Mouse (Mus musculus): Measurements from ENCODE around the gene Nup98. TPM values are rescaled to one million over a fixed set of nuclear protein-coding genes. Genes with fewer than 3 reads are reported as not detected.

The Nup98 gene
- total RNA-seq, 1 experiment from 2014 or later: 74.8 TPM

DNA sequence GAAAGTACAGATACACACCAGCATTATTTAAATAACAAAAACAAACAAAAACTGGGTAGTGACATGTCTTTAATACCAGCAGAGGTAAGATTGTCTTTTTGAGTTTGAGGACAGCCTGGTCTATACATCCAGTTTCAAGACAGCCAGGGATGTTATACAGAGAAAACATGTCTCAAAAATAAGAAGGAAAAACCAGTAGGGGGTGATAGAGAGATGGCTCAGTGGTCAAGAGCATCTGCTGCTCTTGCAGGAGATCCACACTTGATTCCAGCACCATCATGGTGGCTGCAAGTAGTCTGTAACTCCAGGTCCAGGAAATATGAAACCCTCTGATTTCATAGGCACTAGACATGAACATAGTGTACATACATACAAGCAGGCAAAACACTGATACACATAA lies 39.7 kb downstream of the Nup98 start:
- ATAC-seq (ENCODE audit: extremely low read depth, insufficient number of reproducible peaks, low FRiP score, poor library complexity, severe bottlenecking): no peak

DNA sequence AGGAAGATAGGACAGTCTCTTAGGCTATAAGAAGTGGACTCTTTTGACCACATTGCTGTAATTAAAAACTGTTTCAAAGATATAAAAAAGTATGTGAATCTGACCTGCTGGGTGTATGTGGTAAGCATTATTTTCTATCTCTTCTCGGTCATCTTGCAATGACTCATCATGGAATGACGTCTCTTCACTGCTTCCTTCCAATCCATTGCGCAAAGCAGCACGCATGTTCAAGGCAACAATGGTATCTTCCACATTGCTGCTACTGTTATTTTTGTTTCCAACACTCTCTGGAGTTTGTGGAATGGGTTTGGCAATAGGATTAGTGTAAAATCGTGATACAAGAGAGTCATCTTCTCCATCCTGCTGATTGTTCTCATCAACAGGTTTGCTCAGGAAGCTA lies 56.3 kb downstream of the Nup98 start:
- no peak for ATAC-seq (ENCODE audit: extremely low read depth, insufficient number of reproducible peaks, low FRiP score, poor library complexity, severe bottlenecking)

GRCm38 (mm10) chr7:102137898-102138297 lies 72.1 kb downstream of the Nup98 start:
- no peak for ATAC-seq (ENCODE audit: extremely low read depth, insufficient number of reproducible peaks, low FRiP score, poor library complexity, severe bottlenecking)

DNA sequence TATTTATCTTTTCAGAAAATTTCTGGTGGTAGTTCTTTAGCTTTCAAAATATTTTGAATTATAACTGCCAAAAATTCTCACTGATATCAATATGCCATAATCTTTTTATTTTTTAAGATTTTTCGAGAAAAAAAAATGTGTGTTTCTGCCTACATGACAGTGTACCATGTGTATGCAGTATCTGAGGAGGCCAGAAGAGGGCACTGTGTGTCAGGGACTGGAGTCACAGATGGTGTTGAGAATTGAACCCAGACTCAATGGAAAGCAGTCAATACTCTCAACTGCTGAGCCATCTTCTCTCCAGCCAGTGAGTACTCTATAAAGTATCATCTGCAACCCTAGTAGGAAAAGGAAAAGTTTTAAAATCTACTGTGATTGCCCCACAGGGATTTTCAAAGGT lies 72.5 kb downstream of the Nup98 start:
- peak; percentile 46; the same call in 1 of the 2 replicates for ATAC-seq (ENCODE audit: extremely low read depth, insufficient number of reproducible peaks, low FRiP score, poor library complexity, severe bottlenecking)

GRCm38 (mm10) chr7:102132395-102132794 lies 77.6 kb downstream of the Nup98 start:
- ATAC-seq (ENCODE audit: extremely low read depth, insufficient number of reproducible peaks, low FRiP score, poor library complexity, severe bottlenecking): no peak

DNA sequence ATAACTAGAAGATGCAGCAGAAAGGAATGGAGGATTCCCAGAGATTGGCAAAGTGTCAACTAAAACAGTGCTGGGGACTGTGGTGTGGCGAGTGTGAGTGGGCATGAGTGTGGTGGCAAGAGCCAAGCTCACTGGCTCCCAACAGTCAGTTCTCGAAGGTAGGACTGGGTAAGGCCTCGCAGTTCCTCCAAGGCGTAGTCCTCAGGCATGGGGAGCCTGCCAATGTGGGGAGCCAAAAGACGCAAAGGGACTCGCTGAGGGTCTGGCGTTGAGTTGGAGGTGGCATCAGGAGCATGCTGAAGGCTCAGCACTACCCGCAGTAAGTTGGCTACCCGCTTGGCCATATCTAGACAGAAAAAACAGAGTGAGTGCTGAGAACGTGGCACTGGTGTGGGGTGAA lies 89.7 kb downstream of the Nup98 start:
- no peak for ATAC-seq (ENCODE audit: extremely low read depth, insufficient number of reproducible peaks, low FRiP score, poor library complexity, severe bottlenecking)

- ATAC-seq (ENCODE audit: extremely low read depth, insufficient number of reproducible peaks, low FRiP score, poor library complexity, severe bottlenecking): no peak
These were observed 92.6 kb downstream of the Nup98 start for GRCm38 (mm10) chr7:102117382-102117781.

GRCm38 (mm10) chr7:102116579-102117331 lies 93.2 kb downstream of the Nup98 start, which contains the start of gene Chrna10:
TSS of gene Chrna10 (minus strand) at chr7:102116828.
- no peak for ATAC-seq (ENCODE audit: extremely low read depth, insufficient number of reproducible peaks, low FRiP score, poor library complexity, severe bottlenecking)

DNA sequence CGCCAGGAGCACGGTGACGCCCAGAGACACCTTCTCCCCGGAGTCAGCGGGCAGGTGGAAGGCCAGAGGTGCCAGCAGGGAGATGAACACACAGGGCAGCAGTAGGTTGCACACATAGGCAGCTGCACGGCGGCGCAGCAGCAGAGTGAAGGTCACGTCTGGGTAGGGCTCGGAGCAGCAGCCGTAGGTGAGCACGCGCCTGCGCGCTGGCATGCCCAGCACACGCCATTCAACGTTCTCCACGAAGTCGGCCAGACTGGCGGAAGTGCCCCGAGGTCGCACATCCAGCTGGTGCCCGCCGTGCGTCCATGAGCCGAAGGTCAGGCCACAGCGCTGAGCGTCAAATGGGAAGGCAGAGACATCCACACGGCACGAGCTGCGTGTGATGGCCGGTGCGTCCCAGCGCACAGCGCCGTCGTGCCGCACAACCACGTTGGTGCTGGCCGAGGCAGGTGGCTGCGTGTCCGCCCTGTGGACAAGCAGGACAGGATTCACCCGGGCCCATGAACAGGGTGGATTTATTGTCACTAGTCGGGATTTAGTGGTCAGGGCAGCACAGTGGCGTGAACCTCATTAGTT lies 96.7 kb downstream of the Nup98 start:
- ATAC-seq (ENCODE audit: extremely low read depth, insufficient number of reproducible peaks, low FRiP score, poor library complexity, severe bottlenecking): no peak

GRCm38 (mm10) chr7:102109746-102110145 lies 100.2 kb downstream of the Nup98 start:
- ATAC-seq (ENCODE audit: extremely low read depth, insufficient number of reproducible peaks, low FRiP score, poor library complexity, severe bottlenecking): no peak

GRCm38 (mm10) chr7:102109171-102109570 lies 100.8 kb downstream of the Nup98 start, which contains the start of gene Art5:
TSS of gene Art5 (minus strand) at chr7:102109489.
- no peak for ATAC-seq (ENCODE audit: extremely low read depth, insufficient number of reproducible peaks, low FRiP score, poor library complexity, severe bottlenecking)

DNA sequence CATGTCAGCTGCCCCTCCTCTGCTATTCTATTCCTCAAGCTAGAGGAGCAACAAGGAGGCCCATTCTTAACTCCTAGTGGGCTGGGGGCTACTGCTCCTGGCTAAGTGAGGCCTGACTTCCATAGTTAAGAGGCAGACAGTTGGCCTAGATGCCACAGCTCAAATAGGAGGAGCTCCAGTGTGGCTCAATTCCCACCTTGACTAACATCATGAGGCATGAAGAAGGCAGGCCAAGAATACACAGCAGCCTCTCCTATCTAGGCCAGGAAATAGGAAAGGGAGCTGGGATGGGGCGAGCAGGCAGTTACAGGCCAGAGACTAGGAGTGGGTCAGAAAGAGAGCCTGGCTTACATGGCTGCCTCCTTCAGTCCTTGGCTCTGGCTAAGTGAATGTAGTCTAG lies 101.8 kb downstream of the Nup98 start:
- ATAC-seq (ENCODE audit: extremely low read depth, insufficient number of reproducible peaks, low FRiP score, poor library complexity, severe bottlenecking): no peak

DNA sequence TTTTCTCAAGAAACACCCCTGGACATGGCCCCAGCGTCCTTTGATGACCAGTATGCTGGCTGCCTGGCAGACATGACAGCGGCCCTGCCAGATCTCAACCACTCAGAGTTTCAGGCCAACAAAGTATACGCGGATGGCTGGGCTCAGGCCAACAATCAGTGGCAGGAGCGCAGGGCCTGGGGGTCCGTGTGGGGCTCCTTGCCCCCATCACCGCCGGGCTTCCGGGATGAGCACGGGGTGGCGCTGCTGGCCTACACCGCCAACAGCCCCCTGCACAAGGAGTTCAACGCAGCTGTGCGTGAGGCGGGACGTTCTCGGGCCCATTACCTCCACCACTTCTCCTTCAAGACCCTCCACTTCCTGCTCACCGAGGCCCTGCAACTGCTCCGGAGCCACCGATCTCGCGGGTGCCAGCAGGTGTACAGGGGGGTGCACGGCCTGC lies 103.3 kb downstream of the Nup98 start:
- ATAC-seq (ENCODE audit: extremely low read depth, insufficient number of reproducible peaks, low FRiP score, poor library complexity, severe bottlenecking): no peak; the same call in 1 of the 2 replicates

DNA sequence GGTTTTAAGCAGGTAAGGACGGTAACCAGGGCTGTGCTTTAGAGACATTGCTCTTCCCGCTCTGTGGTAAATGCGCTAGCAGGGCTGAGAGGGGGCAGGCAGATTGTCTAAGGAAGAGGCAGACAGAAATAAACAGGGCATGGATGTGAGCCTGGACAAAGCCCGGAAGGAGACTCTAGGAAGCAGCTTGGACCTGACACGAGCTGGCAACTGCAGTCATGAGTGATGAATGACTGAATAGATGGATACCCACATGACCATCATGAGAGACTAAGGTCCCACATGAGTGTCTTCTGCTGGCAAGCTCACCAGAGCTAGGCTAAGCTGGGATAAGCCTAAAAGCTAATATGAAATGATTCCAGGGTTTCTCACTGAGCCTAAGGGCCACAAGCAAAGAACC lies 105.8 kb downstream of the Nup98 start:
- no peak for ATAC-seq (ENCODE audit: extremely low read depth, insufficient number of reproducible peaks, low FRiP score, poor library complexity, severe bottlenecking)

DNA sequence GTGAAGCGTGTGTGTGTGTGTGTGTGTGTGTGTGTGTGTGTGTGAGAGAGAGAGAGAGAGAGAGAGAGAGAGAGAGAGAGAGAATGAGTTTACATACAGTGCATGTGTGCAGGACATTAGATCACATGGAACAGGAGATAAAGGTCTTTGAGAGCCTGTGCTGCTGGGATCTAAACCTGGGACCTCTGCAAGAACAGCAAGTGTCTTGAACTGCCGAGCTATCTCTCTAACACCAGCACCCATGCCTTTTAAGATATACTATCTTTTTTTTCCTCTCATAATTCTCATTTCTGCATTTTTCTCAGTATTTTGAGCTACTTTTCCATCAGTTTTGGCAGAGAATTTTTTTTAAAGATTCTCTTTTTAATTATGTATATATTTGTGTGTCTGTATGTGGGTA lies 106.4 kb downstream of the Nup98 start:
- no peak for ATAC-seq (ENCODE audit: extremely low read depth, insufficient number of reproducible peaks, low FRiP score, poor library complexity, severe bottlenecking)

GRCm38 (mm10) chr7:102102696-102103095 lies 107.3 kb downstream of the Nup98 start:
- ATAC-seq (ENCODE audit: extremely low read depth, insufficient number of reproducible peaks, low FRiP score, poor library complexity, severe bottlenecking): no peak

- ATAC-seq (ENCODE audit: extremely low read depth, insufficient number of reproducible peaks, low FRiP score, poor library complexity, severe bottlenecking): no peak
These were observed 107.7 kb downstream of the Nup98 start for GRCm38 (mm10) chr7:102102241-102102640.

- no peak for ATAC-seq (ENCODE audit: extremely low read depth, insufficient number of reproducible peaks, low FRiP score, poor library complexity, severe bottlenecking)
These were observed 108.5 kb downstream of the Nup98 start, which contains the start of gene Art1 for GRCm38 (mm10) chr7:102101487-102101886. TSS of gene Art1 (plus strand) at chr7:102101743.

GRCm38 (mm10) chr7:102100868-102101267 lies 109.1 kb downstream of the Nup98 start:
- no peak for ATAC-seq (ENCODE audit: extremely low read depth, insufficient number of reproducible peaks, low FRiP score, poor library complexity, severe bottlenecking)
